Mouse (Mus musculus) kidney, postnatal 4 days (tissue): Measurements from ENCODE around the gene Selplg.

Source experiments
- DNase-seq, 2 experiments: peaks; one replicate each; pipeline ENCODE4 v3.0.0; 2021; ENCODE audit warnings: mixed read lengths in 2 of 2

Selplg gene

GRCm38 (mm10) chr5:113818572-113818971, 13.9 kb downstream of the Selplg start:
- DNase-seq: no peak

- peak; percentile 90 for DNase-seq
Measured at GRCm38 (mm10) chr5:113815638-113816152, 16.7 kb downstream of the Selplg start.

GRCm38 (mm10) chr5:113815041-113815389, 17.4 kb downstream of the Selplg start:
- DNase-seq: no peak

GRCm38 (mm10) chr5:113814111-113815040, 18.1 kb downstream of the Selplg start:
- DNase-seq: no peak

GRCm38 (mm10) chr5:113813608-113814007, 18.8 kb downstream of the Selplg start:
- peak in 1 of 2 experiments; percentile 50 for DNase-seq

GRCm38 (mm10) chr5:113812638-113813037, 19.8 kb downstream of the Selplg start:
- DNase-seq: no peak

GRCm38 (mm10) chr5:113811824-113812420, 20.5 kb downstream of the Selplg start:
- peak; percentile 44 to 56 for DNase-seq

GRCm38 (mm10) chr5:113810111-113810510, 22.3 kb downstream of the Selplg start:
- DNase-seq: no peak

- peak in 1 of 2 experiments; percentile 53 for DNase-seq
Measured at GRCm38 (mm10) chr5:113808177-113808576, 24.3 kb downstream of the Selplg start.

- no peak for DNase-seq
Measured at GRCm38 (mm10) chr5:113807712-113808111, 24.7 kb downstream of the Selplg start.

- DNase-seq: no peak
Measured at GRCm38 (mm10) chr5:113806414-113806813, 26.0 kb downstream of the Selplg start.

GRCm38 (mm10) chr5:113805301-113805700, 27.1 kb downstream of the Selplg start:
- no peak for DNase-seq

GRCm38 (mm10) chr5:113804395-113804966, 28.0 kb downstream of the Selplg start:
- no peak for DNase-seq

- peak; percentile 77 to 85 for DNase-seq
Measured at GRCm38 (mm10) chr5:113800280-113800679, 32.2 kb downstream of the Selplg start, which contains the start of gene Tmem119. TSS of gene Tmem119 (minus strand) at chr5:113800516.

- no peak for DNase-seq
Measured at GRCm38 (mm10) chr5:113799691-113800090, 32.8 kb downstream of the Selplg start.

GRCm38 (mm10) chr5:113798525-113798924, 33.9 kb downstream of the Selplg start:
- DNase-seq: no peak

GRCm38 (mm10) chr5:113797149-113797882, 35.1 kb downstream of the Selplg start:
- no peak for DNase-seq

GRCm38 (mm10) chr5:113796401-113797148, 35.9 kb downstream of the Selplg start:
- DNase-seq: peak; percentile 79 to 85

- no peak for DNase-seq
Measured at GRCm38 (mm10) chr5:113791197-113792095, 41.0 kb downstream of the Selplg start.

- DNase-seq: peak; percentile 50 to 64
Measured at GRCm38 (mm10) chr5:113790453-113791196, 41.8 kb downstream of the Selplg start.
